Mouse (Mus musculus) cerebellum, adult 2 months (tissue): ENCODE data around the gene Fam57a.

Experiments used
- CTCF ChIP-seq: fragments of 200-500 bp; IDR thresholded peaks from 2 replicates; pipeline ENCODE4 v1.5.1; 2011; ENCODE audit warnings: low read depth, mild to moderate bottlenecking, control low read depth, low read length, moderate library complexity, borderline replicate concordance; ENCODE audit not compliant: insufficient read depth
- POLR2A ChIP-seq: fragments of 200-500 bp; IDR thresholded peaks from 2 replicates; pipeline ENCODE4 v1.6.1; 2011; ENCODE audit warnings: low read length, control low read depth, borderline replicate concordance; ENCODE audit not compliant: insufficient read depth

DNA sequence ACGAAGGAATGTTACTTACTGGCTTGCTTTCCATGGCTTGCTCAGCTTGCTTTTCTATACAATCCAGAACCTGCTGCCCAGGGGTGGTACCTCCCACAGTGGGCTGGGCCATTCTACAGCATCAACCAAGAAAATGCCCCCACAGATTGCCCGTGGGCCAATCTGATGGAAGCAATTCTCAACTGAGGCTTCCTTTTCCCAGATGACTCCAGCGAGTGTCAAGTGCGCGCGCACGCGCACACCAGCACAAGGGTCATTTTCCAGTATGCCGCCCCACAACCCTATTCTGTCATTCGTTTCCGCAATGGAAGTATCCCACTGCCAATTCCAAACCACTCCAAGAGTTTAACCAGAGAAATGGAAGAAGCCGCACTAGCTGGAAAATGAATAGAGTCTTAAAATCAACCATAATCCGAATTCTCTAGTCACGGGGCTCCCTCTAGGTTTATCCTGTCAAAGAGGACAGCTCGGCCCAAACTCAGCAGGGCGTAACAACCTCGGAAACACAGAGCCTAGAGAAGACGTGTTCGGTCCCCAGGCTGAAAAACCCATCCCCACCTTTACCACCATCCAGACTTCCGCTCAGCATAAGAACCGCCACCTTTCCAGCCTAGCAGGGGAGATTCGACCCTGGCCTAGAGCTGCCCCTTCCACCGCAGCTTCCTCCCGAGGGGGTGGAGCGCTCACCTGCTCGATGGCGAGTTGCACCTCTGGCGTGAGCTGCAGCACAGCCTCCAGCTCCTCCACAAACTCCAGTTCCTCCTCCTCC, 561 bp upstream of the Fam57a start:
- TF ChIP-seq CTCF (no peak), POLR2A (no peak)
